Mouse (Mus musculus) v-Abl transformed pro-B cells (cell line): ENCODE results near the gene Cct8l1.

Experiments used
- in situ Hi-C, 2 experiments: fragments of 400-800 bp; cut with MboI; formaldehyde crosslinking; loops; one replicate each; pipeline ENCODE4 v1.15.1; 2025; ENCODE audit not compliant: unreplicated experiment in 2 of 2

The Cct8l1 gene

DNA sequence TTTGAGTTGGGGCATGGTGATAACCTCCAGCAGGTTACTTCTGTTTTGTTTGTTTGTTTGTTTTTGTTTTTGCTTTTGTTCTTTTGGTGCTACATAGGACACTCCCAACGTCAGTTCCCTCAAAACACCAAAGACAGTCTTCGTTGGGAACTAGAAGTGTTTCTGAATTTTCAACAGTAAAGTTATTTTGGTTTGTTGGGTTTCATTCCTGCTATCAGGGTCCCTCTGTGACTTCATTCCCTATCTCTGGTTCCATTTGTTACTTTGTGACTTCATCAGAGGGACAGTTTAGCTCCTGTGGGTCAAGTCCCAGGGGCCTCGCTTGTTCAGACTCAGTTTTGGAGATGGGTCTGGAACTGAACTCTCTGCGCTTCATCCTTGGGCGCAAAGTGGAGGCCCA, at the start of gene Cct8l1:
Cct8l1 (plus strand) TSS at position 301 of the 400 bp plus-strand sequence.
- in situ Hi-C loops, result no loop called here

DNA sequence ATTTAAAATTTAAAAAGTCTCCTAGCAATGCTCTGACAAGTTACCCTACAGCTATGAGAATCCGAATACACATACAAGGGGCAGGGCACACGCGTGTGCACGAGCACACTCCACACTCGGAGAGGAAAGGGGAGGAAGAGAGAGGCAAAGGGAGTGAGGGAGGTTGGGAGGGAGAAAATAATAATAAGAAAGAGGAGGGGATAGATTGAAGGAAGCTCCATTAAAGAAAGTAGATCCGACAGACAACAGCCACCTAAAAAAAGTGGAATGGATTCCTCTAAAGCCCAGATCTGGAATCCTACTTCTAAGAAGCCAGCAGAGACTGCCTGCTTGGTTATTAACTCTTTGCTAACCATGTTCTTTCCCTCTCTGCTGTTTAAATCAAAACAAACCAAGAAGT, 43.8 kb upstream of the Cct8l1 start:
- in situ Hi-C loops, result no loop called here

DNA sequence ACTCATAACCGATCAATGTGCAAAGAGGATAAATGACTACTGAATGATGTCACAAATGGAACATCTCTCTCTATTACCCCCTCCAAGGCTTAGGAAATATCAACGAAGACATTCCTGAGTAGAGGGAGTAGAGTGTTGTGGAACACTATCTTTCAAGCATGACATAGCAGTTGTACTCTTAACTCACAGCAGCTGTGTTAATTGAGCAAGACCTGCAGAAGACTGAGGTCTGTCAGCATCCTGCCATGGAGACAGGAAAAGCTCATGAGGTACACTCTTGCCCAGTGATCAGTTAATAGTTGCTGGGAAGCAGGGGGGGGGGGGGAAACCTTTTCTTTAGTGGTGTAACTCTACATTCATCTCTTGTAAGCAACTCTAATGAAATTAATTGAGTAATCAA, 40.1 kb upstream of the Cct8l1 start:
- in situ Hi-C loops, result no loop called here

DNA sequence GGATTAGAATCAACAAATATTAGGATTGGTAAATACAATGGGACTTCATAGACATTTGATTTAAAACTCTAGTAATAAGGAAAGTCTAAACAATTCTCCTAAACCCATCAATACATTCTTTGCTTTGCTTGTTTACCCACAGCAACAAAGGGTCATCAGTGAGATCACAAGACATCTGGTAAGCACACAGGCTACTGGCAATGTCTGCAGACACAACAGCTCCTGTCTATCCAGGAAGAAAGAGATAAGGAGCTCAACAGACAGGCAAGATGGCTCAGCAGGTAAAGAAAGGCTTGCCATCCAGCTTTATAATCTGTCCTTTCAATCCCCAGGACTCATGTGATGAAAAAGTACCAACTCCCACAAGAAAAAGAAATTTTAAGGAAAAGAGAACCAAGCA, 37.0 kb upstream of the Cct8l1 start:
- in situ Hi-C loops, result no loop called here

DNA sequence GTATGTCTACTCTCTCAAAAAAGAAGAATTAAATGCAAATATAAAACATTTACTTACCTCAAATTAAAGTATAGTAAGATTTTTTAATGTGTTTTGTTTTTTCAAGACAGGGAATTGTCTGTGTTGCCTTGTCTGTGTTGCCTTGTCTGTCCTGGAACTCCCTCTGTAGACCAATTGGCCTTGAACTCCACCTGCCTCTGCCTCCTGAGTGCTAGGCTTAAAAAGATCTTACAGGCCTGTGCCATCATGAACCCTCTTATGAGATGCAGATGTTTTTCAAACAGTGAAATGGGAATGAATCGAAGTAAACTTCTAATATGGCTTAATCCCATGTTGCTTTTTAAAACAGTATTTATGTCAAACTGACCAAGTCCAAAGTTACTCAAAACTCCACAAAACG, 19.2 kb upstream of the Cct8l1 start:
- in situ Hi-C loops, result loop anchor here in 1 of 2 experiments (5.0 kb wide), 1 partner anchor 36 kb away; no protein-coding TSS in a partner anchor

DNA sequence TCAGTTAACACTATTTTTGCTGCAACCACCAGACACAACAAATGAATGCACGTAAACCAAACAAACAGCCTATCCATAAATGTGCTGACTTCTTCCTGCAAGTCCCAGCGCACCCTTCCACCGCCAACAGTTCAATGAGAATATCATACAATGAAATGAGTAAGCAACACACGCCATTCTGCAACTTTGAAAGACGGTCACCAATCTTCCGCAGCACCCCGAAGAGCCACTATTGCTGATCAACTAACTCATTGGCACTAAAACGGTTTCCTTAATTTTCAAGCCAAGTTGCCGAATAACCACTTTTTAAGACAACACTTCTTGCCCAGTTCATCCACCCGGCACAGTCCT, 18.5 kb upstream of the Cct8l1 start:
- in situ Hi-C loops, result loop anchor here in 1 of 2 experiments (5.0 kb wide), 1 partner anchor 35 kb away; no protein-coding TSS in a partner anchor

DNA sequence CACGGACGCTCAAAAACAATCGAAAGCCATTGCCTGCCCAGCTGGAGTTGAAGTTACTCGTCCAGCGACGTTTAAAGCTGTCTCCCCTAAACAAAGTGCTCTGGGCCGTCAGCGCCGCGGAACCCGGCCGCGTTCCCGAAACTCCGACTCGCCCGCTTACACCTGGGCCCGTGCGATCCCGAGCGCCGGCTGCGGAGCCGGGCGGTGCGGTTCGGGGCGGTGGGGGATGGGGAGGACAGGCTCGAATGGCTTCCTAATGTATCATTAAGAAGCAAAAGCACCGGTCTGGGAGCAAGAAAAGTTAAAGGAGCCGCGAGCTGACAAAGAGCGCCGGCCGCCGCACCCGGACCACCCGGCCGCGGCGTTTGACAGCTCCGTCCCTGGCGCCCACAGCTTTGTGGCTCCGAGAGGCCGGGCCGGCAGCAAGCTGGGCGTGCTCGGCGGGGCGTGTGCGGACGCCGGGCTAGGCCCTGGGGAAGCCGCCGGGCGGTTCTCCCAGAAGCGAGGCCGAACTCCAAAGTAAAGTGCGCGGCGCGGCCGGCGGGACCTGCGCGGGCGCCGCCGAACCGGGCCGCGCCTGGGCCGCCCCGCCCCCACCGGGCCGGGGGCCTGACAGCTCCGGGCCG, 18.0 kb upstream of the Cct8l1 start:
- in situ Hi-C loops, result loop anchor here in 1 of 2 experiments (5.0 kb wide), 1 partner anchor 34 kb away; no protein-coding TSS in a partner anchor

DNA sequence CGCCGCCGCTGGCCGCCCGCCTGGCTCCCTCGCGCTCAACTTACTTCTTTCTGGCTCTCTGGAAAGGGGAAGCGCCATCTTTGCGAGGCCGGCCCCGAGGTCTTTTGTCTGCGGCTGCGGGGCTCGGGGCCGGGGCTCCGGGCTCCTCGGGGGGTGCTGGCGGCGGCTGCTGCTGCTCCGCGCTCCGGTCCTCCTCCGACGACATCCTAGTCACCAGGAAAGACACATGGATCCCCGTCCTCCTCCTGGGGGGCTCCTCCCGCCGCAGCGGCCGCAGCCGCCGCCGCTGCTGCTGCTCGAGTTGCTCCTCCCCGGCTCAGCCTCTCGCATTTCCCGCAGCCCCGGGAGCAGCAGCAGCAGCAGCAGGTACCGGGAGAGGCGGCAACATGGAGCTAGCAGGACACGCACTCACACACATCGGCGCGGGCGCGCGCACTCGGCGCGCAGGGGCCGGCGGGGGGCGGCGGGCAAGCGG, 17.5 kb upstream of the Cct8l1 start, which contains the start of gene Kmt2c:
Kmt2c (minus strand) TSS at position 438 of the 475 bp plus-strand sequence.
- in situ Hi-C loops, result loop anchor here in 1 of 2 experiments (5.0 kb wide), 1 partner anchor 34 kb away; no protein-coding TSS in a partner anchor

DNA sequence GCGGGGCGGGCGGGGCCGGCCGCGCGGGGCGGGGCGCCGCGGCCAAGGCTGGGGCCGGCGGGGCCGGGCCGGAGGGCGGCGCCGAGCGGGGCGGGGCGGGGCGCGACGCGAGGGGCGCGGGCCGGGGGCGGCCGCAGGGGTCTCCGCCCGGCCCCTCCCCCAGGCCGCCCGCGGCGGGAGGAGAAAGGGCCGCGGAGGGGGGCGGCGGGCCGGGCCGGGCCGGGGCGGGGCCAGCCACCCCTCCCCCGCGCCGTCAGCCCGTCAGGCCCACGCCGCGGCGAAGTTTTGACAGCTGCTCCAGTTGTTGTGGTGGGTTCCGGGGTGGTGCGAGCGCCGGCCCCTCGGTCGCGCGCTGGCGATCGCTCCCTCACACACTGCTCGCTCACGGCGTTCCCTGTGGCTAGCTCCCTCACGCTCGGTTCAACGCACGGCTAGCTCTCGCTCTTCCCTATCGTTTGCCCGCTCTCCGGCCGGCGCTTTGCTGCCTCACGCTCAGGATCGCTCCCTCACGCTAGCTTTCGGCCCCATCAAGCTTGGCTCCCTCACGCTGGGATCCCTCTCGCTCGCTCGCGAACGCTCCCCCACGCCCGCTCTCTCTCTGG, 16.9 kb upstream of the Cct8l1 start:
- in situ Hi-C loops, result loop anchor here in 1 of 2 experiments (5.0 kb wide), 1 partner anchor 33 kb away; no protein-coding TSS in a partner anchor

DNA sequence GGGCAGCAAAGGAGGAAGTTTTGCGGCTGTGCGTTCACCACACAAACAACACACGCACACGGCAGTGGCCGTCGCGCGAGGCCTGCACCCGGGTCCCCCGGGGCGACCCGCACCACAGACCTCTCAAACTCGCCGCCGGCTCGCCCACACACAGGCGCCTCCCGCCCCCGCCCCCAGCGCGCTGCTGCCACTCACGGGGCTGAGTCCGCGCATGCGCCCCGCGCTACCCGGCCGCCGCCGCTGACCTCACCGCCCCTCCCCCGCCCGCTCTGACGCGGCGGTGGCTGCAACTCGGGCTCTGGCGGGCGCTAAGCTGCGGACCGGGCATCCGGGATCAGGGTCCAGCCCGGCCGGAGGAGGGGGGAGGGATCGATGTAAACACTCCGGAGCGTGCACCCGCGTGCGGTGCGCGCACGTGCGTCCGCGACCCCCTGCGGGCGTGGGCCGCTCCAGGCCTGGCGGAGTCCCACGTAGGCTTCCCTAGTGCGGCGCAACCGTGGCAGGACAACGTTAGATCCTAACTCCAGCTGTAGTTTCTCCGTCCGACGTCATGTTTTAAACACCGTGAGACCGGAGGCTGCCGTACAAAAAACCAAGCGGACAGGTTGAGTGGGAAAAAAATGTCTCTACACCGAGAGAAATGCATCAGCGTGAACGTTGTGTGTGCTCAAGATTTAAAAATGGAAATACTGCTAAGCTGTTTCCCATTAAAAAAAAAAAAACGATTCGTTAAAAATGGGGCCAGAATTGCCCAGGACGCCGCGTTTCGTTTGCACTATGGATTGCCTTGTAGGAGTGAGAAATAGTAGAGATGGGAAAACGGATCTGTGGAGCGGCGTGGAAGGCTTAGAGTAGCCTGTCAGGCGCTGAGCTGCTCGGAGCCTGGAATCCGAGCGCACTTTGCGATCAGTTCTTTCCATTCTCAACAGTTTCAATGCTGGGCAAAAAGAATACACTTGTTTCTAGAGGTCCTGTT, 16.2 kb upstream of the Cct8l1 start:
- in situ Hi-C loops, result loop anchor here in 1 of 2 experiments (5.0 kb wide), 1 partner anchor 33 kb away; no protein-coding TSS in a partner anchor

DNA sequence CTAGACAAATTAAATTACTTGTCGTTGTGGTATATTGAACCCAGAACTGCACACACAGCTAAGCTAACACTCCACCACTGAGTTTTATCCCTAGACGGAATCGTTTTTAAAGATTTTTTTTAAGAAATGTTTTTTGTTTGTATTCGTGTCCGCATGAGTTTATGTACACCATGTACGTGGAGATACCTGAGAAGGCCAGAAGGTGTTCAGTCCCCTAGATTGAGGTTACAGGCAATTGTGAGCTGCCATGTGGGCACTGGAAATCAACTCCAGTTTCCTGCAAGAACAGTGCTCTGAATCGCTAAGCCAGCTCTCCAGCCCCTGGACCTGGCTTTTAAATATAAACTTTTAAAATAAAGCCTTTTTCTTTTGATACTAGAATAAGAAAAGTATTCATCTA, 15.2 kb upstream of the Cct8l1 start:
- in situ Hi-C loops, result no loop called here

DNA sequence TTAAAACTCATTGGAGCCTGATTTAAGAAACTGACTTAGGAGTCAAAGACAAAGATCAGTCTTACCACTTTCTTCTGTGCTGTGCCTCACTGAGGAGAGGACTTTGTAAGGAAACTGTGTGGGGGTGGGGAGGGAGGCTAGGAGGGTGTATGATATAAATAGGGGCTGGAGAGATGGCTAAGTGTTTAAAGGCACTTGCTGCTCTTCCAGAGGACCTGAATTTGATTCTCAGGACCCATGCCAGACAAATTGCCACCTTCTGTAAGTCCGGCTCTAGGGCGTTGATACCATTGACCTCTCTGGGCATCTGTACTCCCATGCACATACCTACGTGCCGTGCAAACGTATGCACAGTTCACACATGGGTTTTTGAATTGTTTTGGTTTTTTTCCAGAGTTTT, 9.8 kb upstream of the Cct8l1 start:
- in situ Hi-C loops, result no loop called here

DNA sequence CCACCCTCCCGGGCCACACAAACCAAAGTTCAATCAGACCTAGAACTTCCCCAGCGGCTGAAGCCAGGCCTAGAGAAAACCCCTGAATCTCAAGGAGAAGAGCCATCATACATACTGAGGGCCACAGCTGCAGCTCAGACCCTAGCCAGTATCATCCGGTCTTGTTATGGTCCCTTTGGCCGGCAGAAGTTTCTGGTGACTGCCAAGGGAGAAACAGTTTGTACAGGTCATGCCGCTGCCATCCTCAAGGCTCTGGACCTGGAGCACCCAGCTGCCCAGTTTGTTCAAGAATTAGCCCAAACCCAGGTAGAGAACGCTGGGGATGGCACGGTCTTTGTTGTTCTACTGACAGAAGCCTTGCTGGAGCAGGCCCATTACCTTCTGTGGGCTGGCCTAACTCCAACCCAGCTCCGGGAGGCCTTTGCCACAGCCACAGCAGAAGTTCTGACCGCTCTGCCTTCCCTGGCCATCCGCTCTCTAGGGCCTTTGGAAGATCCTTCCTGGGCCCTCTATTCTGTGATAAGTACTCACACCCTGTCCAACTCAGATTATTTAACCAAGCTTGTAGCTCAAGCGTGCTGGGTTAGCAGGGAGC, 531 bp downstream of the Cct8l1 start:
- in situ Hi-C loops, result no loop called here

DNA sequence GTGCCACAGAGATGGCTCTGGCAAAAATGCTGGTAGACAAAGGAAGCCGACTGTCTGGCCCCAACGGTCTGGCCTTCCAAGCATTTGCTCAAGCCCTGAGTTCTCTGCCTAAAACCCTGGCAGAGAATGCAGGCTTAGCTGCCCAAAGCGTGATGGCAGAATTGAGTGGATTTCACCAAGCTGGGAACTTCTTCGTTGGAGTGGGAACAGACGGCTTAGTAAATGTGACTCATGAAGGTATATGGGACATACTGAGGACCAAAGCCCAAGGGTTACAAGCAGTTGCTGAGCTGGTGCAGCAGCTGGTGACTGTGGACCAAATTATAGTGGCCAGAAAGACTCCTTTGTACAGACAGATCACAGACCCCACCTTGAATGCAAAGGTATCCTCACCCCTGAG, 1.7 kb downstream of the Cct8l1 start:
- in situ Hi-C loops, result no loop called here

DNA sequence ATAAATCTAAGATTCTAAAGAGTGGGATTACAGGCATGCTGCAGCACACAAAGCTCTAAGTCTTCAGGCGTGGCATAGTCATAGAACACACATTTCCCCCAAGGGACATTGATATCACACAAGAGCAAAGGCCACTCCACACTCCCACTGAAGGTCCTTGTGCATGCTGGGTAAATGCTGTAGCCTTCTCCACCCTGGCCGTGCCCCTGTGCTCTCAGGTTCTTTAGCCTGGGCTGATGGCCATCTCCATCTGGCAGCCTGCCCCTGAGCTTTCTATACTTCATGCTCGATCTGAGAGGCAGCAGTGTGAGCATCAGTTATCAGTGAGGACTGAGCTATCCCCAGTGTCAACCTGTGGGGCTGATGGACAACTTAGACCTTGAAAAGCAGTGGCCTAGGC, 4.0 kb downstream of the Cct8l1 start:
- in situ Hi-C loops, result no loop called here

DNA sequence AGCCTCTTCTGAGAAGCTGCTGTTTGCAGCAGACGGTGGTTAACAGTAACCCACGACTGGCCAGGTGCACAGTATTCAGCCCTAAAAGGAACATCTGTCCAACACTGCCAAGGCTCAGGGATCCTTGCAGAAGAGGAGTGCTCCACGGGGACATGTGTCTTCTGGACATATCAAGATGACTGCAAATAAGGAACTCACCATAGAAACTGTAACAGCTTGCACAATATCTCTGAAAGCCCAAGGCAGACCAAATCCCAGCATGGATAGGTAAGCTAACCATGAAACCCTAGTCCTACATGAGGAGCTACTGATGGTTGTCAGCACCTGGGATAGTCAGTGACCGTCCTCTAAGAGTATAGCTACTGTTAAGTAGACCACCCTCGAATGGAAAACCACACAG, 5.6 kb downstream of the Cct8l1 start:
- in situ Hi-C loops, result no loop called here

DNA sequence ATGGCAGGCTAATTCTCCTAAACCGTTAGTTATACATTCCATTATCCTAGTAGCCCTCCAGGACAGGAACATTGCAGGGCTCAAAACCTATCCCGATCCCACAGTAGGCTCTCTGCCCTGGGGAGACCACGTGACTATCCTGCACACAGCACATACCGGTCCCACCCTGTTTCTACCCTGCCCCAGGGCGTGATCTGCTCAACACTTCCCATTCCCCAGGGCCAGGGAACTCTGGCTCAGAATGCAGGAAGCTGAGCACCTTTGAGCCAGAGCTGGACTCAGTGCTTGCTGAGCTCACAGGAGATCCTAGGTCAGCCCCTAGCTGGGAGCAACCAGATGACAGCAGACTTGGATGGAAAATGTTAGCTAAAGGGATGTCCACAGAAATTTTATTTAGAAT, 10.2 kb downstream of the Cct8l1 start:
- in situ Hi-C loops, result no loop called here

DNA sequence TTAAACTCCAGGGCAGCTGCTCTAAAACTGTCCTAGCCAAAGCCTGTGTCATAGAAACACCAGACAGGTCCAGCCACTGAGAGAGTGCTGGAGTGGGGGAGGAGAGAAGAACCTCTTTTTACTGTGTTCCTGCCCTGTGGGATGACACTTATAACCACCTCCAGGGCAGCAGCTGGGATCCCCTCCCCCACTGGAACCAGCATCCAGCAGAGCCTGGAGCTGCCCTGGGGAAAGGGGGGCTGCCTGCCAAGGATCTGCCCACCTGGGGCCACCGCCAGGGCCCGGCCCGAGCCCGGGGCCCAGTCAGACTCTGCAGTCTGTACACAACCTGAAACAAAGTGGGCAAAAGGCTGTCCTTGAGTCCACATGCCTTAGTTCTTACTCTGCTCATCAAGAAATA, 11.1 kb downstream of the Cct8l1 start:
- in situ Hi-C loops, result no loop called here

DNA sequence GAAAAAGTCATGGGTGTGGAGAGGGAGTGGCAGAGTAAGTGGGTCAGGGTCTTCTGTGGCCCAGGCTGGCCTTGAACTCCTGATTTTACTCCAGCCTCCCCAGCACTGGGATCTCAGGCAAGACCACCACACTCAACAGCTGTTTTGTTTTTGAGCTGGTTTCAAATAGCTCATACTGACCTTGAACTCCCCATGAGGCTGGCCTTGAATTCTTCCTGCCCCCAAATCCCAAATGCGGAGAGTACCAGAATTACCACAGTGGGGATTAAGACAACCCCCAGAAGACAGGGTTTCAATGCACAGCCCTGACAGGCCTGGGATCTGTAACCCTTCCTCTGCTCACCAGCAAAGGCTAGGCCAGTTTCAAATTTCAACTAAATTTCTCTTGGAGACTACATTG, 12.1 kb downstream of the Cct8l1 start:
- in situ Hi-C loops, result no loop called here

DNA sequence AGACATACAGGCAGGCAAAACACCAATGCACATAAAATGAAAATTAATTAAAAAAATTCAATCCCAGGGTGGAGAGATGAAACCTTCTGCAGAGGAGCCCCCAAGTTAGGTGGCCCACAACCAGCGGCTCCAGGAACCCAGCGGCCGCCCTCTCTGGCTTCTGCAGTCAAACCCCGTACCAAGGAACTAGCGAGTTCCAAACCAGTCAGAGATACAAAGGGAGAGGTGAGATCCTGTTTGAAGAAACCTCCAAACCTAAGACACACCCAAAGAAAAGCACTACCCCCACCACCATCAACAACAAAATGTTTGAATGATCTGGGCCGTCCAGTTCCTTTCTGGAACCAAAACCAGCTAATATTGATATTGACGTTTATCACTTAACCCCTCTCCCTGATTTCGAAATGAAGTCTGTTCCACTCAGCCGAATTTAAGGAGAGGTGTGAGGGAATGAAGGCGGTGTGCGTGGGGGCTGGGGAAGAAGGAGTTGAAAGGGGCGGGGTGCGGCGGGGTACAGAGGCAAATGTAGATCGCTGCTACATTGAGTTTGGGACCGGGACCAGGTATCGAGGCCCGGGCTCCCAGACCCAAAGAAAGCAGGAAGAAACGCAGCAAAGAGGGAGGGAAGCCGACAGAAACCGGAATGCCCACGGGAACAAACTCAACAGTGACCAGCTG, 13.1 kb downstream of the Cct8l1 start:
- in situ Hi-C loops, result no loop called here
